Mouse (Mus musculus): ENCODE measurements at regions not wholly inside any gene's neighbourhood (a gene's known extent, or its start where the extent isn't known, plus 50 kb on each side); places are given as distances from the start of the nearest gene placed in this dataset.
A peak's percentile ranks its signal among the peaks of the same experiment; 100 is the strongest.

GRCm38 (mm10) chr5:73846096-73846782, 195.1 kb downstream of the Spata18 start:
- 84% methylated on average over 12 of the region's 12 CpGs for WGBS
- Histone ChIP-seq H3K4me3 (no peak overlapping the region), H3K9ac (no peak overlapping the region), H3K27ac (replicated peaks) (no peak overlapping the region), H3K36me3 (no peaks in the 10 kb centered on the region), H3K9me3 (0 out of 2 replicates have a peak, but pooled peaks cover 2% of the 10 kb centered on the region), H3K4me1 (peaks cover under 1% of the 10 kb centered on the region; the same call in 1 of the 2 replicates), H3K4me2 (no peak overlapping the region), H3K27me3 (replicated peaks) (no peaks in the 10 kb centered on the region)
- no peak for ATAC-seq (ENCODE audit: extremely low read depth, insufficient number of reproducible peaks, low FRiP score, low TSS enrichment)

- Histone ChIP-seq H3K4me2 (no peak overlapping the region), H3K9ac (no peak overlapping the region), H3K27me3 (replicated peaks) (no peaks in the 10 kb centered on the region), H3K4me1 (peaks cover 5% of the 10 kb centered on the region), H3K9me3 (0 out of 2 replicates have a peak, but pooled peaks cover 2% of the 10 kb centered on the region), H3K27ac (replicated peaks) (no peak overlapping the region), H3K4me3 (no peak overlapping the region), H3K36me3 (no peaks in the 10 kb centered on the region)
- no peak for ATAC-seq (ENCODE audit: extremely low read depth, insufficient number of reproducible peaks, low FRiP score, low TSS enrichment)
- WGBS = 68% methylated on average over 6 of the region's 6 CpGs
Observed at GRCm38 (mm10) chr5:73846783-73847151, 195.6 kb downstream of the Spata18 start.

GRCm38 (mm10) chr5:73851501-73851900, 200.3 kb downstream of the Spata18 start:
- ATAC-seq (ENCODE audit: extremely low read depth, insufficient number of reproducible peaks, low FRiP score, low TSS enrichment) = no peak
- Histone ChIP-seq H3K4me2 (no peak overlapping the region), H3K27ac (replicated peaks) (no peak overlapping the region), H3K9ac (no peak overlapping the region), H3K9me3 (0 out of 2 replicates have a peak, but pooled peaks cover 2% of the 10 kb centered on the region), H3K4me3 (no peak overlapping the region), H3K36me3 (no peaks in the 10 kb centered on the region), H3K27me3 (replicated peaks) (0 out of 2 replicates have a peak, but pooled peaks cover 3% of the 10 kb centered on the region), H3K4me1 (peaks cover 18% of the 10 kb centered on the region)
- WGBS = 16% methylated on average over 2 of the region's 2 CpGs

- no peak for ATAC-seq (ENCODE audit: extremely low read depth, insufficient number of reproducible peaks, low FRiP score, low TSS enrichment)
- H3K4me1 ChIP-seq = peaks cover 18% of the 10 kb centered on the region
- 41% methylated on average over 22 of the region's 22 CpGs for WGBS
- H3K4me3 ChIP-seq = no peak overlapping the region
- H3K27me3 ChIP-seq (replicated peaks) = 0 out of 2 replicates have a peak, but pooled peaks cover 3% of the 10 kb centered on the region
- peak overlapping the region; percentile 51 for H3K4me2 ChIP-seq
- no peaks in the 10 kb centered on the region for H3K36me3 ChIP-seq
- H3K9ac ChIP-seq = peak overlapping the region; percentile 40; the same call in 1 of the 2 replicates
- peak overlapping the region; percentile 39; the same call in 1 of the 2 replicates for H3K27ac ChIP-seq (replicated peaks)
- H3K9me3 ChIP-seq = 0 out of 2 replicates have a peak, but pooled peaks cover 2% of the 10 kb centered on the region
Observed at GRCm38 (mm10) chr5:73854025-73854773, 203.0 kb downstream of the Spata18 start.

DNA sequence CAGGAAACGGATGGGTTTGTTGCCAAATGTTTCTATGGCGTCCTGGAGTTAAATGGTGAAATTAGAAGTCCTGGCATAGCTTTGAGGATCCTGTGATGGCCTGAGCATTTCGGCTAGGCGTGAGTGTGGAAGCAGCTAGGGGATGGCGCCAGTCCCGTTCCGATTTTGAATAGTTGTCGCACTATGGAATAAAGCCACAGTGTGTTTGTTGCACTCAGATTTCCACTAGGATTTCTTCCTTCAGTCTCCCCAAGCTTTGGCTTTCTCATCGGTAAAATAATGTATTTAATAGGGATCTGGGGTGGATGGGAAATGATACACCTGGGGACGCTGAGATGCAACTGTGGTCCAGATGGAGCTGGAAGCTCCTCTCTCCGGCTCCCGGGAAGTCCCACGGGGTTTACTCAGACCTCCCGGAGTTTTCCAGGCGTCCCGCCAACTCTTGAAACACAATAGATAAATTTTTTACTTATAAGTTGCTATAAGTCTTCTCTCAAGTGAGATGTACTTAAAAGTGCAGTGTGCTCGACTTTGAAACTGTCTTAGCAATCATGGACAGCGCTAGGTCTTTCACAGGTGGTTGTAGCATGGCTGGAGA, 203.7 kb downstream of the Spata18 start:
- 62% methylated on average over 18 of the region's 18 CpGs for WGBS
- peaks cover 18% of the 10 kb centered on the region for H3K4me1 ChIP-seq
- no peak overlapping the region for H3K9ac ChIP-seq
- 0 out of 2 replicates have a peak, but pooled peaks cover 3% of the 10 kb centered on the region for H3K27me3 ChIP-seq (replicated peaks)
- H3K4me2 ChIP-seq = no peak overlapping the region
- no peaks in the 10 kb centered on the region for H3K36me3 ChIP-seq
- no peak overlapping the region for H3K4me3 ChIP-seq
- ATAC-seq (ENCODE audit: extremely low read depth, insufficient number of reproducible peaks, low FRiP score, low TSS enrichment) = no peak
- 0 out of 2 replicates have a peak, but pooled peaks cover 2% of the 10 kb centered on the region for H3K9me3 ChIP-seq
- no peak overlapping the region; the same call in 1 of the 2 replicates for H3K27ac ChIP-seq (replicated peaks)

- 70% methylated on average over 1 of the region's 1 CpGs for WGBS
- Histone ChIP-seq H3K4me2 (no peak overlapping the region), H3K9me3 (peaks cover 5% of the 10 kb centered on the region; the same call in 1 of the 2 replicates), H3K27me3 (replicated peaks) (no peaks in the 10 kb centered on the region), H3K4me1 (peaks cover 10% of the 10 kb centered on the region), H3K4me3 (no peak overlapping the region), H3K9ac (no peak overlapping the region), H3K36me3 (no peaks in the 10 kb centered on the region), H3K27ac (replicated peaks) (no peak overlapping the region)
- ATAC-seq (ENCODE audit: extremely low read depth, insufficient number of reproducible peaks, low FRiP score, low TSS enrichment) = no peak
Observed at GRCm38 (mm10) chr5:73859320-73859719, 208.1 kb downstream of the Spata18 start.

DNA sequence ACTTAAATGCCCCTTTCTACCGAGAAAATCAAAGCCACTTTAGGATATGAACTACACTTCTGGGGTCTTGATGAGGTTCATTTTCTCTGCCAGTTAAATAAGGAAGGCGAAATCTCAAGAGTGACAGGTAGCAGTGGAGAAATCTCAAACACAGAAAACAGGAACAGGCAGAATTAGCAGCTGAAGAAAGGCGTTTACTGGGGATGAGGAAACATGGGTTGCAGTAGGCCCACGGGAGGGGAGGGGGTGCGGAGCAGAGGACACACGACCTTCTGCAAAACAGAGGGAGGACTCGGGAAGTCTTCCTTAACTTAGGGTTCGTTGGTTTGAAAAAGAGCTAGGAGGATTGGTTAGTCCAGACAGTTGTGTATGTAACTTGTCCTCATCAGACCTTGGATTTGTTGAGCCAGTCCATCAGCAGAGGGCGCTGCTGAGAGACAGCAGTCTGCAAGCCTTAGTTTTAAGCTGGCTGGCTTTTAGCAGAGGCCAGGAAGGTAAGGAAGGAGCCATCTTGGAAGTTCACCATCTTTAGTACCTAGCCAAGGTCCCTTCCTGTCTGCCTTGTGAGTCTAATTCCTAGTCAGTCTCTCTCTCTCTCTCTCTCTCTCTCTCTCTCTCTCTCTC, 204.0 kb downstream of the Usp46 start:
- no peak overlapping the region for H3K4me2 ChIP-seq
- H3K27me3 ChIP-seq (replicated peaks) = no peaks in the 10 kb centered on the region
- no peak overlapping the region for H3K9ac ChIP-seq
- 68% methylated on average over 9 of the region's 9 CpGs for WGBS
- no peak overlapping the region for H3K4me3 ChIP-seq
- peaks cover 5% of the 10 kb centered on the region; the same call in 1 of the 2 replicates for H3K9me3 ChIP-seq
- no peak for ATAC-seq (ENCODE audit: extremely low read depth, insufficient number of reproducible peaks, low FRiP score, low TSS enrichment)
- no peaks in the 10 kb centered on the region for H3K36me3 ChIP-seq
- H3K4me1 ChIP-seq = no peaks in the 10 kb centered on the region
- H3K27ac ChIP-seq (replicated peaks) = no peak overlapping the region

- WGBS = 76% methylated on average over 9 of the region's 9 CpGs
- no peak overlapping the region for H3K4me2 ChIP-seq
Observed at GRCm38 (mm10) chr5:73872641-73873421, 195.4 kb downstream of the Usp46 start.

GRCm38 (mm10) chr5:73874770-73875169, 193.5 kb downstream of the Usp46 start:
- Histone ChIP-seq H3K4me2 (no peak overlapping the region), H3K4me1 (peaks cover 10% of the 10 kb centered on the region), H3K36me3 (no peaks in the 10 kb centered on the region), H3K27ac (replicated peaks) (no peak overlapping the region), H3K4me3 (no peak overlapping the region), H3K27me3 (replicated peaks) (no peaks in the 10 kb centered on the region), H3K9me3 (no peaks in the 10 kb centered on the region), H3K9ac (no peak overlapping the region)
- ATAC-seq (ENCODE audit: extremely low read depth, insufficient number of reproducible peaks, low FRiP score, low TSS enrichment) = no peak
- WGBS = 77% methylated on average over 1 of the region's 1 CpGs

More at GRCm38 (mm10) chr5:73872641-73873421, 195.4 kb downstream of the Usp46 start:
- H3K27me3 ChIP-seq (replicated peaks) = no peaks in the 10 kb centered on the region
- H3K4me1 ChIP-seq = peaks cover 10% of the 10 kb centered on the region
- no peak overlapping the region for H3K9ac ChIP-seq
- ATAC-seq (ENCODE audit: extremely low read depth, insufficient number of reproducible peaks, low FRiP score, low TSS enrichment) = no peak
- H3K27ac ChIP-seq (replicated peaks) = no peak overlapping the region
- H3K36me3 ChIP-seq = no peaks in the 10 kb centered on the region
- no peak overlapping the region for H3K4me3 ChIP-seq
- no peaks in the 10 kb centered on the region for H3K9me3 ChIP-seq

DNA sequence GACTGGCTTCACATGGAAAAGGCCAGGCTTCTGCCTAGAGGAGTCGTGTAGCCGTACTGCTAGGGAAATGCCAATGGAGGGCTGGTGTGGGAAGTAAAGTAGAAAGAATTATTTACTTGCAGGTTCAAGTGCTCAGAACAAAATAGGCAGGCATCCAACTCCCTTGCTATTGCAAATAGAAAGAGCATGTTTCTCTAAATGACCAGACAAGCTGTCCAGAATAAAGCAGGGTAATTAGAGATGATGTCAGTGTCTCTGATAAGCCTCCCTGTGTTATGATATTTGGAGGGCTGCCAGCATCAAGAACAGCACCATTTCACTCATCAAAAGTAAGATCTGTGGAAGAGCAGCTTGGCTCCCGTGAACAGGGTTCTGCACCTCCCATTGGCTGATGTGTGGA, 192.4 kb downstream of the Usp46 start:
- no peak for ATAC-seq (ENCODE audit: extremely low read depth, insufficient number of reproducible peaks, low FRiP score, low TSS enrichment)
- H3K27me3 ChIP-seq (replicated peaks) = no peaks in the 10 kb centered on the region
- H3K4me2 ChIP-seq = no peak overlapping the region
- WGBS = 38% methylated on average over 3 of the region's 3 CpGs
- H3K27ac ChIP-seq (replicated peaks) = peak overlapping the region; percentile 54; the same call in 1 of the 2 replicates
- H3K9me3 ChIP-seq = no peaks in the 10 kb centered on the region
- no peak overlapping the region for H3K4me3 ChIP-seq
- peaks cover 10% of the 10 kb centered on the region for H3K4me1 ChIP-seq
- H3K36me3 ChIP-seq = no peaks in the 10 kb centered on the region
- no peak overlapping the region for H3K9ac ChIP-seq
